Mouse (Mus musculus) small intestine, adult 2 months (tissue): ENCODE data around the gene Frmd8.

Experiments used
- CTCF ChIP-seq: fragments of 200-500 bp; IDR thresholded peaks from 2 replicates; pipeline ENCODE4 v1.5.1; 2012; ENCODE audit warnings: low read depth, mild to moderate bottlenecking, control low read depth, inconsistent platforms, low read length, moderate library complexity, mixed read lengths; ENCODE audit not compliant: insufficient replicate concordance, insufficient read length; ENCODE audit errors: extremely low read depth
- POLR2A ChIP-seq: fragments of 200-500 bp; IDR thresholded peaks from 2 replicates; pipeline ENCODE4 v1.6.1; 2012; ENCODE audit warnings: low read depth, mild to moderate bottlenecking, control low read depth, inconsistent platforms, low read length, moderate library complexity

DNA sequence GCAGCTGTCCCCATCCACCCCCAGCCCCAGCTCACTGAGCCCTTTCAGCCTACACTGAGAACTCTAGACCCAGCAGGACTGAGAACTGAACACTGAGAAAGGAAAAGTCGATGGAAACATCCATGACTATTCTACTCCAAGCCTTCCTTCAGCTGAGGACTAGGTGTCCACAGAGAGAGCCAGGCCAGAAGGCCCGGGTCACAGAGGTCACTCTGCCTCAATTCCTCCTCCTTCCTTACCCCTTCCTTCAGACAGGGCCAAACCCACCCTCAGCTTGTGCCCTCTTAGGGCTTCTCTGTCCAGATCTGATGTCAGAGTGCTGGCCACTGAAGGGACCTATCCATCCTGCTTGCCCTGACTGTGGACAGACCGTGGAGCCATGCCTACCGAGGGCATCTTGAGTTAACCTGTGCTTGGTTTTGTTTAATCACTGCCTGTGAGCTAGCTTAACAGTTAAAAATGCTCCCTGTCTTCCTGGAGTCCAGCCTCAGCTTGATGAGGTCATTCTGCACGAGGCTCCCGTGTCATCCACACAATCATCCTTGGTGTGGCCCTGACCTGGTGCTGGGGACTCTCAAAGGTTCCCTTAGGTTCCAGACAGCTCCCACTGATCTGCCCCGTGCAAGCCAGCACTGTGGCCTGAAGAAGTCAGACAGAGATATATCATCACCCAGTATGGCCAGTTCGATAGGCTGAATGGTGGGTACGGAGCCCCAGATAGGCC is 64.1 kb downstream of the Frmd8 start:
- no peak for TF ChIP-seq CTCF
- no peak for TF ChIP-seq POLR2A
